Mouse (Mus musculus) adrenal gland, postnatal 14 days (tissue): Measurements from ENCODE around the gene Gm4131. TPM values are rescaled to one million over a fixed set of nuclear protein-coding genes. Genes with fewer than 3 reads are reported as not detected.

Experiments used
- DNase-seq: peaks from one replicate; pipeline ENCODE4 v3.0.0; 2021; ENCODE audit warnings: mixed read lengths
- total RNA-seq: library from RNA; stranded (reverse); gene quantifications from 2 replicates; pipeline ENCODE4 v1.2.3, GENCODE M21; 2021

Gene Gm4131
- total RNA-seq, 1 experiment from 2014 or later, result not detected

GRCm38 (mm10) chr14:62546746-62547145 is 20.0 kb downstream of the Gm4131 start:
- DNase-seq, result no peak

GRCm38 (mm10) chr14:62546296-62546695 is 20.4 kb downstream of the Gm4131 start:
- no peak for DNase-seq

DNA sequence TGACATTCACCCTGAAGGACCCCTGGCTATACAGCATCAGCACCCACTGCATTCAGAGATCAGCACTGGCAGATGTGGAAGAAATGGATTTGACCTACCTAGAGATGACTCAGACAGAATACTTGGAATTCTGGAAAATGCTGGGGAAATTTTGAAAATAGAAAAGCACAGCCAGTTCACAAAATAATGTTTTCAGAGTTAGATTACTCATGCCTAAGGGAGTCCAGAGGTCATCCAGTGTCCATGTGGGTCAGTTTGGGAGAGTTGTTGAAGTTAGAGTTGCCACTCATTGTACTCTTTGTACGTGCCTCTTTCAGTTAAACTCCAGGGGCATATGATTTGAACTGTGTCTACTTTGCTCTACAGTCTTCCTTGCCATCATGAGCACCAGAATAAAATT is 25.0 kb downstream of the Gm4131 start:
- DNase-seq, result no peak

DNA sequence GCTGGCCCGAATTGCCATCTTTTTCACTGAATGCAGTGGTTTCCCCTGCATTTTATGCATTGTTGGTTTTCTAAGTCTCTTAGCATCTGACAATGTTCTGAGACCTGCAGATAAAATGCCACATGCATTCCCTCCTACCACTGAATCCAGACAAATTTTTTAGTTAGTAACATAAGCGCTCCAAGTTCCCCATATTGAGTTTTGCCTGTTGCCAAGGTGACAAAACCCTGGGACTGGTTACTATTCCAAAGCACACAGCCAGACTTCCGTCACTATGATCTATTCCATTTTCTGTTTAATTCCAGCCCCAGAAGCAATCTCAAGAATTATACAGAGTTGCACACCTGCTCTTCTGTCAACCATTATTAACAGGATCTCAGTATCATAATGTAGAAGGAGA is 26.9 kb downstream of the Gm4131 start:
- DNase-seq, result no peak

DNA sequence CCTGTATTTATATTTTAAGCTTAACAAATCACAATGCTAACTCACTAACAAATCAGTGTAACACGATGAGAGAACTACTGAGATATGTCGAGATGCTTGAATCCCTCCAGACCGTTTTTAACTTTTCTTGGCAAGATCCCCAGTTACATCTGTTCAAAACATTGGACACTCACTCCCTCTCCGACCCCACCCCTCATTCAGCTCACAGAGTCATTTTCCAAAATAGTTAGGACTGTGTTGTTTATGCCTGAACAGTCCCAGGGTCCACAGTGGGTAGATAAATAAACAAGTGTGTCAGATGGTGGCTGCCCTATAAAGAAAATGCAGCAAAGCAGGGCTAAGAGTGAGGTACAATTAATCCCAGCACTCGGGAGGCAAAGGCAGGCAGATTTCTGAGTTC is 29.7 kb downstream of the Gm4131 start:
- DNase-seq, result no peak

GRCm38 (mm10) chr14:62536127-62536526 is 30.6 kb downstream of the Gm4131 start:
- DNase-seq, result no peak

DNA sequence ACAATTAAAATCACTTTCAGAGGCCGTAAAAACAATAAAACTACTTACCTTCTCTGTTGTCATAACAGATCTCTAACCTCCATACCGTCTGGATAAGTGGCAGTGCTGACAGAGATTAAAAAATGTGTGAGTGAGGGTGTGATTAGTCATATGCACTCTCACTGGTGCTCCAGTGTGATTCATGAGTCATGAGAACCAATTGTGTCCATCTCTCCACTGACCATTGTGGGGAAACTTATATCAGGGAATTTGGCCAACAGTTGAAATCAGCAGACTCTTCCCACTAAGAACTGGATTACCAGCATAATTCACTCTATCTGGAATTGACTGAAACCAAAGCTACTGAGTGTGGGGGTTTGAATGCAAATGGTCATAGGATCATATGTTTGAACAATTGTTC is 35.8 kb downstream of the Gm4131 start:
- DNase-seq, result no peak

DNA sequence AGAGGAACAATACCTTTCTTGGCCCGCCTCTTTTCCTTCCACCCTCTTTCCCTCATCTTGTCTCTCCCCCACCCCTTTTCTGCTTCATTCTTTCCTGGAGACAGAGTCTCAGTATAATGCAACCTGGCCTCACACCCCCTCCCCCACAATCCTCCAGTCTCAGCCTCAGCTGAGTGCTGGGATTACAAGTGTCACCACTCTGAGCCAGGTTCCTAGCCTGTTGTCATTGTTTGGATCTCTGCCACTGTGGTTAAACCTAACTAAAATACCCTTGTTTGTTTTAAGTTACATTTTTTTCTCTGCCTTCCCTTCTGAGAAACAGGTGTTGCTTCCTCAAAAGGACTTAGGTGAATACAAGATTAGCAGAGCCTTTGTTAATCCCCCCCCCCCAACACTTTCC is 53.9 kb downstream of the Gm4131 start:
- DNase-seq, result no peak

- peak; percentile 31 for DNase-seq
Measured at GRCm38 (mm10) chr14:62509350-62509749, 57.4 kb downstream of the Gm4131 start.

- DNase-seq, result no peak
Measured at GRCm38 (mm10) chr14:62506261-62506660, 60.5 kb downstream of the Gm4131 start.

- no peak for DNase-seq
Measured at GRCm38 (mm10) chr14:62497391-62497790, 69.3 kb downstream of the Gm4131 start.

GRCm38 (mm10) chr14:62496501-62496900 is 70.2 kb downstream of the Gm4131 start:
- no peak for DNase-seq

DNA sequence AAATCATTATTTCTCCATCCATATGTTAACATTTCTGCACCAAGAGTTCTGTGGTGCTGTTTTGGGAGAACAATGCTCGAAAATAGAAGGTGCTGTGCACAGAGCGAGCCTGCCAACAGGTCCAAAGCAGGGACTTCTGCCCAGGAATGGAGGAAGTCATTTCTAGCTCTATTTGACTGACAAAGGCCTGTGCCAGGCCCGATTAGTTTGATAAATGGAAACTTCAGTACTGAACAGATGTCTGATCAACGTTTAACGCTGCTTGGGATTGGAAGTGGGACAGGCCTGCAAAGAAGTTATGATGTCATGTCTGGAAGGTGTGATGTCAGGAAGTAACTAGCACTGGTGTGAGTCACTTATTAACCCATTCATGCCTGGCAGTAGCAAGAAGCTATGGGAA is 73.3 kb downstream of the Gm4131 start:
- DNase-seq, result no peak

GRCm38 (mm10) chr14:62492196-62492850 is 74.4 kb downstream of the Gm4131 start:
- DNase-seq, result peak; percentile 89

DNA sequence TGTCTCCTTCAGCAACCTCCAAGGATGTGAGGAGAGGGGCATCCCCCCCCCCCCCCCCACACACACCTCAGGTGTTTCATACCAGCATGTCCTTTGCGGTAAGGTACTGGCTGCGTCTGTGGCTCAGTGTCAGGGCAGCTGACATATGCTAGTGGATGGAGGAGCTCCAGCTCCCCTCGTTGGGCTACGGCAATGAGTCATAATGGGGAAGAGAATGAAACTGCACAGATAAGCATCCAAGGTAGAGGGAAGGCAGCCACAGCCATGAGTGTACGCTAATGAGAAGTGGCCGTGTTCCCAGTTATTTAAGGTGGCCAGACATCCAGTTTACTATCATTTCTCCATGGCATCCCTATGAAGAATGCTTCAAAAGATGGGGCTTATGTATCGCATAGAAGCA is 78.5 kb downstream of the Gm4131 start:
- no peak for DNase-seq

DNA sequence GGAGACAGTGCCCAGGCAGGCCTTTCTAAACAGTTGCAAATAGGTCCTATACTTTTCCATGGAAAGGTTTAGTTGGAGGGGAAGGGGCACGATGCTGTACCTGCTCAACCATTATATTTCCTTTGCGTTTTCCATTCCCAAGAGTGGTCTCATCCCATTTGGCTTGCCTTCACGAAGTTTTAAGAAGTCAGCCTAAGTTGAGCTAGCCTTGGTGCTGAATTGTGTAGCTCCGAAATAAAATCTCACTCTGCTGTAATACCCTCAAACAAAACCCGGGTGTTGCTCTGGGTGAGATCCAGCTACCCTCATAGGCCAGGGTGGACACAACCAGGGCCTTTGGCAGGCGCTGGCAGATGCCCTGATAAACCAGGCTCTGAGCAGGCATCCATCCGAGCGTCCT is 85.3 kb downstream of the Gm4131 start:
- no peak for DNase-seq

- no peak for DNase-seq
Measured at GRCm38 (mm10) chr14:62479395-62479794, 87.3 kb downstream of the Gm4131 start.

DNA sequence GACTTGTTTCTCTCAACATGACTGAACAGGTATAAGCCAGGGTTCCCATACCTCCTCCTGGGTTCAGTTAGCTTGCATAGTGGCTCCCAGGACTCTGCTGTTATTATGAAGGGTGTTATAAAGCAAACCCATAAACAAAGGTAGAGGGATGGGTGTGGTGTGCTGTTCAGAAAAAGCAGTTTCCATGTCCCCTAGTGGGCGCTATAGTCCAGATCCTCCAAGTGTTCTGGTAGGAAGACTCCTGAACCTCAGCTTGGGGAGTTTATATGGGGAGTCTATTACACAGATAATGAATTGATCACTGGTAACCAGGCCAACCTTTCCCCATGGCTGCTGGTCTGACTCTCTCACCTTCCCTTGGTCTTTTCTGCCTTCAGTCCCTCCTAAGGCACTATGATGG is 92.2 kb downstream of the Gm4131 start:
- DNase-seq, result no peak

GRCm38 (mm10) chr14:62472061-62472460 is 94.7 kb downstream of the Gm4131 start:
- DNase-seq, result no peak

GRCm38 (mm10) chr14:62468753-62469125 is 98.0 kb downstream of the Gm4131 start:
- no peak for DNase-seq

GRCm38 (mm10) chr14:62468119-62468752 is 98.5 kb downstream of the Gm4131 start:
- no peak for DNase-seq

GRCm38 (mm10) chr14:62464966-62465365 is 101.8 kb downstream of the Gm4131 start:
- DNase-seq, result peak; percentile 66

DNA sequence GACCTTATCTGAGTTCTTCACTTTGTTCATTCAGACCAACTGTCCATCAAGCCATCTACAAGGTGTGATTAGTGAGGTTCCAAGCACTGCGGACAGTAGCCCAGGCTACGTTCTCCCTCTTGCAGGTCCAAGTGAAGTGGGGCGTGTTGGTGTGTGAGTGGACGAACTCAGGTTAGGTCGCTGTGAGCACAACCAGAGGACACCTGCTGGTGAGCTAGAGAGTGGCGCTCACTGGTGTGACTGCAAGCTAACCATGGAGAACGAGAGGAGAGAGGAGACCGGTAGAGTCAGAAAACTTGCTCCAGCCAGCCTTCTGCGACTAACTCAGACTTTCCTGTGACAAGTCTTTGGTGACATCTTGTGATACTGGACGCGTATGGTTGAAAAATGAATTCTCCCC is 107.2 kb downstream of the Gm4131 start:
- no peak for DNase-seq

DNA sequence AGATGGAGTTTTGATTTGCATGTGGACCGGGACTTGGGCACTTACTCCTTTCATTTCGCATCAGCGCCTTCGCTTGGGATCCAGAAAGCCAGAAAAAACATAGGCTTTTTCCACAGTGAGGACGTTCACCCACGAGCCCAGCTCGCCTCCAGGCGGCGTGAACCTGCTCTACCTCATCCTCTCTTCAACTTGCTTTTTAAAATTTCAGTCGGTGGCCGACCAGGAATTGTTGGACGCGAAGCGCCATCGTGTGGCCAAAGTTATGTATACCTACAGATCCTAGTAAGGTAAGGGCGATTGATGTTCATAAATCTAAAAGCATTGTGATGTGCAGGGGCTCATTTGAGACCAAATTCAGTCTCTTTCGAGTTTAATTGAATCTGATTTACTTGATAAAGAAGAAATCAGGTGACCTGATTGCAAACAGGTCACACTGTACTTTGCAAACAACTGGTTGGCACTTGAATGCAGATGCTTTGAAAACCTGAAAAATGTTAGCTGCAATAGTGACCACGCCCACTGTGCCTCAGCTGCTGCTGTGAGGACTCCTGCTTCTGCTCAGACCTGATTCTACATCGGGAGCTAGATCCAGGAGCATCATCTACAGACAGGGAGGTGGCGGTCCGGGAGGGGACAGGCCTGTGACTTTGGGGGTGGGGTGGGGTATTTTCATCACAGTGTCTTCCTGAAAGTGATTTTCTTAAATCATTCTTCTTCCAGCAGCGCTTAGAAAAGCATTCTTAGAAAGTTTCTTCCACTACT is 109.1 kb downstream of the Gm4131 start:
- peak; percentile 91 for DNase-seq
